Mouse (Mus musculus): ENCODE measurements around the gene Wfdc6a.

GRCm38 (mm10) chr2:164551502-164551901 is 33.7 kb downstream of the Wfdc6a start:
- TF ChIP-seq GATA1 (IDR thresholded peaks at IDR 0.05; ENCODE audit: borderline replicate concordance, low read length) = no peak
- TF ChIP-seq FLI1 (IDR thresholded peaks at IDR 0.05; ENCODE audit: low read length) = no peak
